Mouse (Mus musculus) midbrain, embryonic 14.5 days (tissue): ENCODE measurements around the gene Olfr262. TPM values are rescaled to one million over a fixed set of nuclear protein-coding genes. Genes with fewer than 3 reads are reported as not detected.
"Not testable (repeated sequence)": the region's sequence is repeated elsewhere in the genome, so short reads cannot be mapped to it uniquely, and the experiment has no call there.

ENCODE experiments used
- ATAC-seq: fragments of 200-750 bp; cut with Nextera tagmentation; 2 replicates; pipeline ENCODE4 v1.8.0; 2017; ENCODE audit warnings: moderate number of reproducible peaks, moderate library complexity; ENCODE audit not compliant: low FRiP score, low TSS enrichment
- DNase-seq: peaks from one replicate; pipeline ENCODE4 v3.0.0-alpha.2; 2015
- H3K27ac ChIP-seq: fragments of 300-500 bp; sonication (generic); replicated peaks from 2 replicates; pipeline ENCODE4 v1.5.1; 2014; ENCODE audit warnings: mild to moderate bottlenecking, low read depth, low read length, moderate library complexity
- H3K27me3 ChIP-seq: fragments of 300-500 bp; sonication (generic); 2 replicates; pipeline ENCODE4 v1.6.1; 2014; ENCODE audit warnings: low read length, control low read depth, mixed read lengths; ENCODE audit not compliant: control insufficient read depth, insufficient read depth
- H3K36me3 ChIP-seq: fragments of 300-500 bp; sonication (generic); 2 replicates; pipeline ENCODE4 v1.6.1; 2014; ENCODE audit warnings: low read length, control low read depth; ENCODE audit not compliant: control insufficient read depth, insufficient read depth
- H3K4me1 ChIP-seq: fragments of 300-500 bp; sonication (generic); 2 replicates; pipeline ENCODE4 v1.6.1; 2014; ENCODE audit warnings: mild to moderate bottlenecking, antibody characterized with exemption, low read length, control low read depth; ENCODE audit not compliant: control insufficient read depth, insufficient read depth
- H3K4me2 ChIP-seq: fragments of 300-500 bp; sonication (generic); 2 replicates; pipeline ENCODE4 v1.6.1; 2014; ENCODE audit warnings: mild to moderate bottlenecking, low read length, moderate library complexity
- H3K4me3 ChIP-seq: fragments of 300-500 bp; sonication (generic); replicated peaks from 2 replicates; pipeline ENCODE4 v1.5.1; 2014; ENCODE audit warnings: low read depth, low read length
- H3K9ac ChIP-seq: fragments of 300-500 bp; sonication (generic); replicated peaks from 2 replicates; pipeline ENCODE4 v1.6.1; 2014; ENCODE audit warnings: mild to moderate bottlenecking, low read length, moderate library complexity
- H3K9me3 ChIP-seq: fragments of 300-500 bp; sonication (generic); 2 replicates; pipeline ENCODE4 v1.6.1; 2016; ENCODE audit warnings: low read length, control low read depth, mixed read lengths; ENCODE audit not compliant: control insufficient read depth
- WGBS: fragments of 180-500 bp; shearing (Covaris S2); extraction: QIAGEN DNeasy Blood & Tissue Kit; methylation state at CpG from one replicate; pipeline ENCODE4 v1.1.7; 2014; 5-methylcytosine and 5-hydroxymethylcytosine counted together
- polyA plus RNA-seq: library from polyadenylated mRNA; unstranded; fragments of >200 nt; fragmentation: Nextera tagmentation; extraction: Ambion mirVana; gene quantifications from 2 replicates; pipeline ENCODE4 v1.2.1, GENCODE M21; 2014

Gene Olfr262
- polyA plus RNA-seq, result not detected in 2 replicates

- WGBS, result 78% methylated on average over 1 of the region's 1 CpGs
- Histone ChIP-seq H3K27ac (no peak within 1 kb of the TSS), H3K4me3 (no peak within 1 kb of the TSS), H3K36me3 (no peaks in the 10 kb centered on the region), H3K4me1 (no peaks in the 10 kb centered on the region), H3K9ac (no peak within 1 kb of the TSS), H3K9me3 (no peaks in the 10 kb centered on the region), H3K4me2 (no peak within 1 kb of the TSS), H3K27me3 (no peaks in the 10 kb centered on the region)
- DNase-seq (no peak), ATAC-seq (no peak)
Observed at GRCm38 (mm10) chr19:12241559-12241958, at the start of gene Olfr262. Gene Olfr262 (minus strand): TSS chr19:12241659.

GRCm38 (mm10) chr19:12279554-12279953 is 38.1 kb upstream of the Olfr262 start, which contains the start of gene Olfr1434:
Gene Olfr1434 (plus strand): TSS chr19:12279854.
- H3K4me1 ChIP-seq, result no peaks in the 10 kb centered on the region
- no peak within 1 kb of the TSS for H3K9ac ChIP-seq
- no peak within 1 kb of the TSS for H3K4me2 ChIP-seq
- ATAC-seq (no peak), DNase-seq (no peak)
- H3K27ac ChIP-seq, result no peak within 1 kb of the TSS
- H3K36me3 ChIP-seq, result no peaks in the 10 kb centered on the region
- H3K4me3 ChIP-seq, result no peak within 1 kb of the TSS
- no peaks in the 10 kb centered on the region for H3K9me3 ChIP-seq
- H3K27me3 ChIP-seq, result no peaks in the 10 kb centered on the region
- 74% methylated on average over 2 of the region's 2 CpGs for WGBS

- 61% methylated on average over 1 of the region's 1 CpGs for WGBS
- H3K27ac ChIP-seq, result no peak within 1 kb of the TSS
Observed at GRCm38 (mm10) chr19:12260732-12261131, 19.3 kb upstream of the Olfr262 start, which contains the start of gene Olfr235. Gene Olfr235 (plus strand): TSS chr19:12261032.

GRCm38 (mm10) chr19:12232496-12232895 is 9.0 kb downstream of the Olfr262 start, which contains the start of gene Olfr1432:
Gene Olfr1432 (minus strand): TSS chr19:12232596.
- H3K36me3 ChIP-seq, H3K4me3 ChIP-seq, H3K27ac ChIP-seq, H3K9me3 ChIP-seq, H3K27me3 ChIP-seq, DNase-seq, ATAC-seq, H3K9ac ChIP-seq, H3K4me1 ChIP-seq, H3K4me2 ChIP-seq: not testable (repeated sequence)

More at GRCm38 (mm10) chr19:12260732-12261131, 19.3 kb upstream of the Olfr262 start, which contains the start of gene Olfr235:
- Histone ChIP-seq H3K36me3 (no peaks in the 10 kb centered on the region), H3K27me3 (no peaks in the 10 kb centered on the region), H3K9ac (no peak within 1 kb of the TSS), H3K4me2 (no peak within 1 kb of the TSS), H3K4me1 (no peaks in the 10 kb centered on the region), H3K4me3 (no peak within 1 kb of the TSS), H3K9me3 (no peaks in the 10 kb centered on the region)
- no peak for DNase-seq
- no peak for ATAC-seq

GRCm38 (mm10) chr19:12200334-12200733 is 41.1 kb downstream of the Olfr262 start, which contains the start of gene Olfr1431:
Gene Olfr1431 (plus strand): TSS chr19:12200634.
- no peak within 1 kb of the TSS for H3K9ac ChIP-seq
- no peak within 1 kb of the TSS for H3K4me3 ChIP-seq

GRCm38 (mm10) chr19:12199076-12199475 is 42.4 kb downstream of the Olfr262 start:
- H3K9ac ChIP-seq, H3K4me1 ChIP-seq, H3K27ac ChIP-seq, H3K27me3 ChIP-seq, ATAC-seq, H3K36me3 ChIP-seq, H3K4me2 ChIP-seq, H3K4me3 ChIP-seq, H3K9me3 ChIP-seq, DNase-seq: not testable (repeated sequence)
- WGBS, result 81% methylated on average over 4 of the region's 4 CpGs

More at GRCm38 (mm10) chr19:12200334-12200733, 41.1 kb downstream of the Olfr262 start, which contains the start of gene Olfr1431:
- Histone ChIP-seq H3K27me3 (no peaks in the 10 kb centered on the region), H3K4me1 (no peaks in the 10 kb centered on the region), H3K4me2 (no peak within 1 kb of the TSS), H3K9me3 (no peaks in the 10 kb centered on the region), H3K36me3 (no peaks in the 10 kb centered on the region), H3K27ac (no peak within 1 kb of the TSS)
- no peak for DNase-seq
- WGBS, result 89% methylated on average over 1 of the region's 1 CpGs
- ATAC-seq, result no peak

Other genes starting within 250 kb of the Olfr262 start
- gene Olfr1423, start 200.3 kb downstream of the Olfr262 start, polyA plus RNA-seq, result not detected in 2 replicates
- not detected in 2 replicates for gene Olfr1424, start 179.0 kb downstream of the Olfr262 start, polyA plus RNA-seq
- gene Olfr1425, start 163.9 kb downstream of the Olfr262 start, polyA plus RNA-seq, result not detected in 2 replicates
- not detected in 2 replicates for gene Olfr1426, start 149.6 kb downstream of the Olfr262 start, polyA plus RNA-seq
- gene Olfr1427, start 138.3 kb downstream of the Olfr262 start, polyA plus RNA-seq, result not detected in 2 replicates
- gene Olfr1428, start 125.8 kb downstream of the Olfr262 start, polyA plus RNA-seq, result not detected in 2 replicates
- gene Olfr76, start 118.5 kb downstream of the Olfr262 start, polyA plus RNA-seq, result not detected in 2 replicates
- not detected in 2 replicates for gene Olfr1555-ps1, start 71.5 kb downstream of the Olfr262 start, polyA plus RNA-seq
- not detected in 2 replicates for gene Olfr1431, start 41.0 kb downstream of the Olfr262 start, polyA plus RNA-seq
- not detected in 2 replicates for gene Olfr1432, start 9.1 kb downstream of the Olfr262 start, polyA plus RNA-seq
- not detected in 2 replicates for gene Olfr235, start 19.4 kb upstream of the Olfr262 start, polyA plus RNA-seq
- not detected in 2 replicates for gene Olfr1434, start 38.2 kb upstream of the Olfr262 start, polyA plus RNA-seq
- not detected in 2 replicates for gene Olfr1436, start 57.5 kb upstream of the Olfr262 start, polyA plus RNA-seq
- gene Olfr1437, start 83.4 kb upstream of the Olfr262 start, polyA plus RNA-seq, result not detected in 2 replicates
- gene Olfr1438-ps1, start 94.3 kb upstream of the Olfr262 start, polyA plus RNA-seq, result not detected in 2 replicates
- gene Olfr1440, start 145.6 kb upstream of the Olfr262 start, polyA plus RNA-seq, result not detected in 2 replicates
- gene Olfr1441, start 175.8 kb upstream of the Olfr262 start, polyA plus RNA-seq, result not detected in 2 replicates
- not detected in 2 replicates for gene Pfpl, start 186.2 kb upstream of the Olfr262 start, polyA plus RNA-seq
- 1.00 and 1.1 TPM in 2 replicates for gene Mpeg1, start 219.1 kb upstream of the Olfr262 start, polyA plus RNA-seq